29 mouse cellular contexts compared by ENCODE assay signal in genomic region chr9:107978815-107979214, GRCm38 (mm10). TPM values are rescaled to one million over a fixed set of nuclear protein-coding genes. Genes with fewer than 3 reads are reported as not detected.
DNase-seq lines count a peak whose midpoint lies in the region; ATAC-seq lines count a peak whose summit lies in the region.
"Had no signal": no experiment of that assay in that cellular context is flagged by ENCODE, and none has a peak within 500 bp of the region (broad histone marks: within the 10 kb centered on the region; RNA-seq: fewer than 3 reads in every experiment).

No protein-coding gene starts in this region.

- no peak for ATAC-seq in heart, embryonic 13.5 days (ENCODE audit: extremely low read depth, insufficient number of reproducible peaks, low FRiP score, low TSS enrichment)
- no peak for ATAC-seq in liver, embryonic 15.5 days (ENCODE audit: insufficient read depth)
- ATAC-seq: forebrain, embryonic 16.5 days; hindbrain, embryonic 16.5 days had no signal

- WGBS in heart, embryonic 13.5 days: 87% methylated on average over 12 of the region's 12 CpGs
- WGBS in embryonic facial prominence, embryonic 10.5 days: 93% methylated on average over 12 of the region's 12 CpGs
- WGBS in limb, embryonic 10.5 days: 94% methylated on average over 12 of the region's 12 CpGs
- 92% methylated on average over 12 of the region's 12 CpGs for WGBS in liver, embryonic 15.5 days (ENCODE audit: insufficient replicate concordance)

- no peaks in the 10 kb centered on the region for H3K9me3 ChIP-seq in heart, embryonic 13.5 days
- H3K9me3 ChIP-seq in embryonic facial prominence, embryonic 10.5 days: no peaks in the 10 kb centered on the region
- no peaks in the 10 kb centered on the region for H3K9me3 ChIP-seq in limb, embryonic 10.5 days (replicated peaks)
- H3K9me3 ChIP-seq in liver, embryonic 15.5 days (replicated peaks): no peaks in the 10 kb centered on the region
- H3K9me3 ChIP-seq: embryonic facial prominence, embryonic 15.5 days; kidney, embryonic 15.5 days; limb, embryonic 15.5 days; neural tube, embryonic 12.5 days had no signal

- DNase-seq in heart, adult 18-20 months: no peak
- DNase-seq in embryonic facial prominence, embryonic 10.5 days (ENCODE audit: low spot score): no peak
- no peak for DNase-seq in limb, embryonic 10.5 days (ENCODE audit: low spot score)
- no peak for DNase-seq in ovary, postnatal 14 days (ENCODE audit: low spot score)
- DNase-seq: adrenal gland, postnatal 25 days; B cell, adult 2 months; cerebellum, adult 18-20 months; cerebellum, postnatal 14 days; gastrocnemius, adult 2 months; gastrocnemius, postnatal 36 days; kidney, adult 18-20 months; kidney, postnatal 25 days; lung, adult 2 months; lung, postnatal 10 days; thymus, postnatal 4 days had no signal

- 0 out of 2 replicates have a peak overlapping the region, but pooled peaks have one; percentile 8 for H3K27ac ChIP-seq in heart, embryonic 13.5 days (replicated peaks)
- peak overlapping the region; percentile 95 for H3K27ac ChIP-seq in embryonic facial prominence, embryonic 10.5 days (replicated peaks)
- H3K27ac ChIP-seq in limb, embryonic 10.5 days: peak overlapping the region; percentile 98
- H3K27ac ChIP-seq in liver, embryonic 15.5 days (replicated peaks): peak overlapping the region; percentile 97; the same call in 1 of the 2 replicates
- H3K27ac ChIP-seq: gastrocnemius, adult 2 months; kidney, embryonic 15.5 days; left cerebral cortex, adult 2 months; limb, embryonic 15.5 days; macrophage; neural tube, embryonic 12.5 days had no signal

- peaks cover 89% of the 10 kb centered on the region for H3K4me1 ChIP-seq in heart, embryonic 13.5 days
- peaks cover 65% of the 10 kb centered on the region for H3K4me1 ChIP-seq in embryonic facial prominence, embryonic 10.5 days
- peaks cover 77% of the 10 kb centered on the region for H3K4me1 ChIP-seq in limb, embryonic 10.5 days
- peaks cover 94% of the 10 kb centered on the region for H3K4me1 ChIP-seq in liver, embryonic 15.5 days (replicated peaks)

- H3K27me3 ChIP-seq in heart, embryonic 13.5 days (replicated peaks): no peaks in the 10 kb centered on the region
- H3K27me3 ChIP-seq in embryonic facial prominence, embryonic 10.5 days (replicated peaks; ENCODE audit: low read depth, poor library complexity, severe bottlenecking): 0 out of 2 replicates have a peak, but pooled peaks cover 2% of the 10 kb centered on the region
- no peaks in the 10 kb centered on the region for H3K27me3 ChIP-seq in limb, embryonic 10.5 days (ENCODE audit: low read depth, poor library complexity, severe bottlenecking)
- H3K27me3 ChIP-seq in liver, embryonic 15.5 days: no peaks in the 10 kb centered on the region
- H3K27me3 ChIP-seq: embryonic facial prominence, embryonic 15.5 days; kidney, embryonic 15.5 days; limb, embryonic 15.5 days had no signal

- H3K4me3 ChIP-seq in heart, embryonic 13.5 days: no peak overlapping the region
- H3K4me3 ChIP-seq in embryonic facial prominence, embryonic 10.5 days: no peak overlapping the region
- H3K4me3 ChIP-seq in limb, embryonic 10.5 days: no peak overlapping the region
- no peak overlapping the region for H3K4me3 ChIP-seq in liver, embryonic 15.5 days (replicated peaks)
- H3K4me3 ChIP-seq: embryonic facial prominence, embryonic 15.5 days; gastrocnemius, adult 2 months; kidney, embryonic 15.5 days; left cerebral cortex, adult 2 months; limb, embryonic 15.5 days; myocyte; neural tube, embryonic 12.5 days had no signal

- no peak overlapping the region for H3K9ac ChIP-seq in heart, embryonic 13.5 days
- H3K9ac ChIP-seq in liver, embryonic 15.5 days: no peak overlapping the region
- H3K9ac ChIP-seq: embryonic facial prominence, embryonic 15.5 days; kidney, embryonic 15.5 days; limb, embryonic 15.5 days; neural tube, embryonic 12.5 days had no signal

- H3K36me3 ChIP-seq in heart, embryonic 13.5 days: peaks cover 44% of the 10 kb centered on the region
- H3K36me3 ChIP-seq in embryonic facial prominence, embryonic 10.5 days (replicated peaks): no peaks in the 10 kb centered on the region; the same call in 1 of the 2 replicates
- peaks cover 27% of the 10 kb centered on the region for H3K36me3 ChIP-seq in limb, embryonic 10.5 days
- peaks cover 77% of the 10 kb centered on the region for H3K36me3 ChIP-seq in liver, embryonic 15.5 days (replicated peaks)
- H3K36me3 ChIP-seq: embryonic facial prominence, embryonic 15.5 days; kidney, embryonic 15.5 days; limb, embryonic 15.5 days; neural tube, embryonic 12.5 days had no signal

- H3K4me2 ChIP-seq in heart, embryonic 13.5 days: no peak overlapping the region
- H3K4me2 ChIP-seq in liver, embryonic 15.5 days: no peak overlapping the region
- H3K4me2 ChIP-seq: embryonic facial prominence, embryonic 15.5 days; kidney, embryonic 15.5 days; limb, embryonic 15.5 days; midbrain, embryonic 11.5 days; neural tube, embryonic 12.5 days had no signal

RNA-seq across cellular contexts. Expression of gene Uba7, which starts 3.5 kb away (rescaled TPM):
- polyA plus RNA-seq in heart, embryonic 13.5 days (2015; fragmentation: Nextera tagmentation; extraction: Ambion mirVana): 31.7 and 35.0 TPM in 2 replicates
- 10 to 100 TPM; 12.3 to 15.6 TPM for total RNA-seq in heart, adult 18-20 months (2021)
- polyA plus RNA-seq in embryonic facial prominence, embryonic 10.5 days (2016; fragmentation: Nextera tagmentation; extraction: Ambion mirVana): 10.3 and 11.9 TPM in 2 replicates
- 18.6 and 22.5 TPM in 2 replicates for polyA plus RNA-seq in limb, embryonic 10.5 days (2016; fragmentation: Nextera tagmentation; extraction: Ambion mirVana)
- polyA plus RNA-seq in liver, embryonic 15.5 days (2015; fragmentation: Nextera tagmentation; extraction: Ambion mirVana): 55.7 and 60.1 TPM in 2 replicates

RNA-seq across cellular contexts. Expression of gene Gm20661, which starts 4.0 kb away (rescaled TPM):
- 3.8 and 4.6 TPM in 2 replicates for polyA plus RNA-seq in heart, embryonic 13.5 days (2015; fragmentation: Nextera tagmentation; extraction: Ambion mirVana)
- total RNA-seq in heart, adult 18-20 months (2021): under 1 TPM in 1 of 2 experiments, not detected in 1; 0.37 TPM
- polyA plus RNA-seq in embryonic facial prominence, embryonic 10.5 days (2016; fragmentation: Nextera tagmentation; extraction: Ambion mirVana): 2.9 and 4.4 TPM in 2 replicates
- 3.5 and 6.2 TPM in 2 replicates for polyA plus RNA-seq in limb, embryonic 10.5 days (2016; fragmentation: Nextera tagmentation; extraction: Ambion mirVana)
- 0.54 and 0.66 TPM in 2 replicates for polyA plus RNA-seq in liver, embryonic 15.5 days (2015; fragmentation: Nextera tagmentation; extraction: Ambion mirVana)
- total RNA-seq: gastrocnemius, adult 2 months; gastrocnemius, postnatal 36 days; left cerebral cortex, postnatal 25 days had no signal
- polyA plus RNA-seq: myocyte had no signal

RNA-seq across cellular contexts. Expression of gene Inka1, which starts 6.9 kb away (rescaled TPM):
- 50.6 and 52.7 TPM in 2 replicates for polyA plus RNA-seq in heart, embryonic 13.5 days (2015; fragmentation: Nextera tagmentation; extraction: Ambion mirVana)
- 1 to 10 TPM; 6.1 to 8.4 TPM for total RNA-seq in heart, adult 18-20 months (2021)
- polyA plus RNA-seq in embryonic facial prominence, embryonic 10.5 days (2016; fragmentation: Nextera tagmentation; extraction: Ambion mirVana): 99.3 and 112 TPM in 2 replicates
- polyA plus RNA-seq in limb, embryonic 10.5 days (2016; fragmentation: Nextera tagmentation; extraction: Ambion mirVana): 180 and 189 TPM in 2 replicates
- 50.5 and 50.8 TPM in 2 replicates for polyA plus RNA-seq in liver, embryonic 15.5 days (2015; fragmentation: Nextera tagmentation; extraction: Ambion mirVana)

RNA-seq across cellular contexts. Expression of gene Cdhr4, which starts 13.5 kb away (rescaled TPM):
- polyA plus RNA-seq in heart, embryonic 13.5 days (2015; fragmentation: Nextera tagmentation; extraction: Ambion mirVana): 7.6 and 7.7 TPM in 2 replicates
- 1 to 10 TPM in 1 of 2 experiments, not detected in 1; 2.7 TPM for total RNA-seq in heart, adult 18-20 months (2021)
- polyA plus RNA-seq in embryonic facial prominence, embryonic 10.5 days (2016; fragmentation: Nextera tagmentation; extraction: Ambion mirVana): 4.6 and 6.5 TPM in 2 replicates
- 6.5 and 11.9 TPM in 2 replicates for polyA plus RNA-seq in limb, embryonic 10.5 days (2016; fragmentation: Nextera tagmentation; extraction: Ambion mirVana)
- polyA plus RNA-seq in liver, embryonic 15.5 days (2015; fragmentation: Nextera tagmentation; extraction: Ambion mirVana): 1.1 and 1.5 TPM in 2 replicates
- polyA plus RNA-seq: myocyte had no signal

RNA-seq across cellular contexts. Expression of gene Gm20662, which starts 17.3 kb away (rescaled TPM):
- 0.71 TPM in 1 of 2 replicates, not detected in the other for polyA plus RNA-seq in heart, embryonic 13.5 days (2015; fragmentation: Nextera tagmentation; extraction: Ambion mirVana)
- 1 to 10 TPM; 1.1 to 1.4 TPM for total RNA-seq in heart, adult 18-20 months (2021)
- polyA plus RNA-seq in embryonic facial prominence, embryonic 10.5 days (2016; fragmentation: Nextera tagmentation; extraction: Ambion mirVana): 0.41 and 0.52 TPM in 2 replicates
- 0.34 and 0.93 TPM in 2 replicates for polyA plus RNA-seq in limb, embryonic 10.5 days (2016; fragmentation: Nextera tagmentation; extraction: Ambion mirVana)
- polyA plus RNA-seq in liver, embryonic 15.5 days (2015; fragmentation: Nextera tagmentation; extraction: Ambion mirVana): not detected in 2 replicates
- total RNA-seq: gastrocnemius, adult 2 months; gastrocnemius, postnatal 36 days had no signal
- polyA plus RNA-seq: thymus, postnatal 0 days had no signal

Comparison
In these comparisons a context has a peak if more than half of its experiments do, and no peak if none do; other contexts are left out.
1. H3K27ac ChIP-seq: peak in every context shown above with its lines; median percentile 98 in limb, embryonic 10.5 days; 97 in liver, embryonic 15.5 days; 95 in embryonic facial prominence, embryonic 10.5 days; 8 in heart, embryonic 13.5 days.